8 mouse cellular contexts compared by ENCODE assay signal in the genomic region with DNA sequence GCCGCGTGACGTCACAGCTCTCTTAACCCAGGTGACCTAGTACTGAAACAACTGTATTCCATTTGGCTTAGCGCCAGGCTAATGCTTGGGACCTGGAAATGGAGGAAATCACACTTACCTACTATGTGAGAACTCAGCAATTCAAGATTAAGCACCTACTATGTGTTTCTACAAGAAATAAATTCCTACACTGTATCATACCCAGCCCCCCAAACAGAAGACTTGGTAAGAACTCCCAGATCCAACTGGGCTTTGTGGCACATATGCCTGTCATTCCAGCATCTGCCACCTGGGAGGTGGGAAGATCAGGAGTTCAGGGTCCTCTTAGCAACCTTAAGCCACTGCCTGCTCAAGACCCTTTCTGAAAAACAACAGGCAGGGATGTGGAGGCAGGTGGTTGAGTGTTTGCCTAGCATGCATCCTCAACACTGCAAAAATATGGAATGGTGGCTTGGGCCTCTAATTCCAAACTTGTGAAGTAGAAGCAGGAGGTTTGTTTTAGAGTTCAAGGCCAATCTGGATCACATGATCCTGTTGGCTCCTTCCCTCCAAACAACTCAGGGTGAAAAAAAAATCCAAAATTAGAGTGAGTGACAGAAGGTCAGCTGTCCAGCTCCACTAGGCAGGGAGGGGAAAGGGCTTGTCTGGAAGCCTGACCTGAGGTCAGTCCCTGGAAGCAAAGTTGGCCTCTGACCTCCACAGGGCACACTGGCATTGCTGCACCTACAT. TPM values are rescaled to one million over a fixed set of nuclear protein-coding genes. Genes with fewer than 3 reads are reported as not detected.
DNase-seq lines count a peak whose midpoint lies in the region; ATAC-seq lines count a peak whose summit lies in the region.

No protein-coding gene starts in this region.

- H3K27ac ChIP-seq in lung, embryonic 16.5 days (ENCODE audit: low read length), result peak overlapping the region; percentile 99
- peak overlapping the region; percentile 89 for H3K27ac ChIP-seq in forebrain, embryonic 10.5 days
- H3K27ac ChIP-seq in liver, embryonic 12.5 days, result peak overlapping the region; percentile 80; the same call in 1 of the 2 replicates
- H3K27ac ChIP-seq in stomach, embryonic 15.5 days, result peak overlapping the region; percentile 95

- WGBS in lung, embryonic 16.5 days, result 0% methylated on average over 4 of the region's 4 CpGs
- 2% methylated on average over 4 of the region's 4 CpGs for WGBS in forebrain, embryonic 10.5 days
- WGBS in liver, embryonic 12.5 days (ENCODE audit: insufficient replicate concordance), result 8% methylated on average over 4 of the region's 4 CpGs
- under 1% methylated on average over 4 of the region's 4 CpGs for WGBS in stomach, embryonic 15.5 days

- no peak for DNase-seq in lung, postnatal 14 days
- DNase-seq in forebrain, embryonic 10.5 days (ENCODE audit: extremely low spot score, low spot score), result no peak
- no peak for DNase-seq in gastrocnemius, postnatal 36 days
- DNase-seq in ovary, postnatal 10 days (ENCODE audit: low spot score), result no peak
- DNase-seq in urinary bladder, postnatal 25 days (ENCODE audit: low spot score), result no peak

- intact Hi-C loops in gastrocnemius, postnatal 36 days (cut with DNase I), result no loop called here

- peak overlapping the region; percentile 99 for H3K9ac ChIP-seq in lung, embryonic 16.5 days (ENCODE audit: low read length)
- H3K9ac ChIP-seq in liver, embryonic 12.5 days, result peak overlapping the region; percentile 70; the same call in 1 of the 2 replicates
- no peak overlapping the region for H3K9ac ChIP-seq in stomach, embryonic 15.5 days

- peaks cover 46% of the 10 kb centered on the region for H3K4me1 ChIP-seq in lung, embryonic 16.5 days (replicated peaks; ENCODE audit: control insufficient read depth, insufficient read depth, low read length)
- peaks cover 56% of the 10 kb centered on the region for H3K4me1 ChIP-seq in forebrain, embryonic 10.5 days
- H3K4me1 ChIP-seq in liver, embryonic 12.5 days, result peaks cover 66% of the 10 kb centered on the region
- peaks cover 42% of the 10 kb centered on the region for H3K4me1 ChIP-seq in stomach, embryonic 15.5 days

- no peaks in the 10 kb centered on the region for H3K9me3 ChIP-seq in lung, embryonic 16.5 days (ENCODE audit: control insufficient read depth, low read length)
- no peaks in the 10 kb centered on the region for H3K9me3 ChIP-seq in forebrain, embryonic 10.5 days
- no peaks in the 10 kb centered on the region for H3K9me3 ChIP-seq in liver, embryonic 12.5 days (replicated peaks)
- no peaks in the 10 kb centered on the region for H3K9me3 ChIP-seq in stomach, embryonic 15.5 days

- ATAC-seq in lung, embryonic 16.5 days (ENCODE audit: low read depth), result no peak
- ATAC-seq in liver, embryonic 12.5 days, result no peak
- ATAC-seq in stomach, embryonic 15.5 days (ENCODE audit: insufficient read depth, low FRiP score, low read depth), result no peak

- no peaks in the 10 kb centered on the region for H3K27me3 ChIP-seq in lung, embryonic 16.5 days (ENCODE audit: control insufficient read depth, insufficient read depth, low read depth, low read length)
- peaks cover 10% of the 10 kb centered on the region for H3K27me3 ChIP-seq in forebrain, embryonic 10.5 days (ENCODE audit: poor library complexity, severe bottlenecking)
- 0 out of 2 replicates have a peak, but pooled peaks cover 7% of the 10 kb centered on the region for H3K27me3 ChIP-seq in liver, embryonic 12.5 days (replicated peaks)
- H3K27me3 ChIP-seq in stomach, embryonic 15.5 days (replicated peaks), result no peaks in the 10 kb centered on the region

- peak overlapping the region; percentile 92 for H3K4me3 ChIP-seq in lung, embryonic 16.5 days (ENCODE audit: low read length)
- peak overlapping the region; percentile 85 for H3K4me3 ChIP-seq in forebrain, embryonic 10.5 days
- H3K4me3 ChIP-seq in liver, embryonic 12.5 days, result peak overlapping the region; percentile 72
- H3K4me3 ChIP-seq in stomach, embryonic 15.5 days (replicated peaks), result peak overlapping the region; percentile 91

- H3K4me2 ChIP-seq in lung, embryonic 16.5 days (ENCODE audit: low read depth, low read length), result peak overlapping the region; percentile 83
- peak overlapping the region; percentile 98 for H3K4me2 ChIP-seq in liver, embryonic 12.5 days
- H3K4me2 ChIP-seq in stomach, embryonic 15.5 days, result peak overlapping the region; percentile 76

- H3K36me3 ChIP-seq in lung, embryonic 16.5 days (ENCODE audit: control insufficient read depth, insufficient read depth, low read length), result no peaks in the 10 kb centered on the region
- H3K36me3 ChIP-seq in forebrain, embryonic 10.5 days (replicated peaks), result no peaks in the 10 kb centered on the region
- no peaks in the 10 kb centered on the region for H3K36me3 ChIP-seq in liver, embryonic 12.5 days
- no peaks in the 10 kb centered on the region for H3K36me3 ChIP-seq in stomach, embryonic 15.5 days

RNA-seq across cellular contexts. Expression of a gene that starts 0.5 kb away (rescaled TPM):
- polyA plus RNA-seq in lung, embryonic 16.5 days (2015; fragmentation: Nextera tagmentation; extraction: Ambion mirVana), result 63.5 and 67.2 TPM in 2 replicates
- 24.4 and 26.4 TPM in 2 replicates for polyA plus RNA-seq in forebrain, embryonic 10.5 days (2016; fragmentation: Nextera tagmentation; extraction: Ambion mirVana)
- 6.6 and 6.7 TPM in 2 replicates for polyA plus RNA-seq in liver, embryonic 12.5 days (2016; fragmentation: Nextera tagmentation; extraction: Ambion mirVana)
- polyA plus RNA-seq in stomach, embryonic 15.5 days (2015; fragmentation: Nextera tagmentation; extraction: Ambion mirVana), result 39.4 and 40.1 TPM in 2 replicates
- total RNA-seq in gastrocnemius, postnatal 36 days (2021), result 1 to 10 TPM; 1.5 to 1.6 TPM

RNA-seq across cellular contexts. Expression of a gene that starts 17.4 kb away (rescaled TPM):
- 92.5 and 97.1 TPM in 2 replicates for polyA plus RNA-seq in lung, embryonic 16.5 days (2015; fragmentation: Nextera tagmentation; extraction: Ambion mirVana)
- 171 and 174 TPM in 2 replicates for polyA plus RNA-seq in forebrain, embryonic 10.5 days (2016; fragmentation: Nextera tagmentation; extraction: Ambion mirVana)
- 97.3 and 101 TPM in 2 replicates for polyA plus RNA-seq in liver, embryonic 12.5 days (2016; fragmentation: Nextera tagmentation; extraction: Ambion mirVana)
- 74.7 and 76.0 TPM in 2 replicates for polyA plus RNA-seq in stomach, embryonic 15.5 days (2015; fragmentation: Nextera tagmentation; extraction: Ambion mirVana)
- total RNA-seq in gastrocnemius, postnatal 36 days (2021), result 1 to 10 TPM; 6.0 to 7.7 TPM

RNA-seq across cellular contexts. Expression of a gene that starts 25.4 kb away (rescaled TPM):
- 156 TPM in 2 replicates for polyA plus RNA-seq in lung, embryonic 16.5 days (2015; fragmentation: Nextera tagmentation; extraction: Ambion mirVana)
- polyA plus RNA-seq in forebrain, embryonic 10.5 days (2016; fragmentation: Nextera tagmentation; extraction: Ambion mirVana), result 152 and 154 TPM in 2 replicates
- 89.3 and 91.4 TPM in 2 replicates for polyA plus RNA-seq in liver, embryonic 12.5 days (2016; fragmentation: Nextera tagmentation; extraction: Ambion mirVana)
- polyA plus RNA-seq in stomach, embryonic 15.5 days (2015; fragmentation: Nextera tagmentation; extraction: Ambion mirVana), result 129 and 133 TPM in 2 replicates
- total RNA-seq in gastrocnemius, postnatal 36 days (2021), result 10 to 100 TPM; 58.5 to 58.7 TPM

RNA-seq across cellular contexts. Expression of a gene that starts 38.7 kb away (rescaled TPM):
- 76.2 and 93.0 TPM in 2 replicates for polyA plus RNA-seq in lung, embryonic 16.5 days (2015; fragmentation: Nextera tagmentation; extraction: Ambion mirVana)
- polyA plus RNA-seq in forebrain, embryonic 10.5 days (2016; fragmentation: Nextera tagmentation; extraction: Ambion mirVana), result 4.1 and 5.8 TPM in 2 replicates
- 9.9 TPM in 2 replicates for polyA plus RNA-seq in liver, embryonic 12.5 days (2016; fragmentation: Nextera tagmentation; extraction: Ambion mirVana)
- polyA plus RNA-seq in stomach, embryonic 15.5 days (2015; fragmentation: Nextera tagmentation; extraction: Ambion mirVana), result 10.9 and 11.3 TPM in 2 replicates
- total RNA-seq in gastrocnemius, postnatal 36 days (2021), result 1 to 10 TPM; 1.9 to 2.1 TPM

RNA-seq across cellular contexts. Expression of a gene that starts 52.0 kb away (rescaled TPM):
- 2.2 and 4.2 TPM in 2 replicates for polyA plus RNA-seq in lung, embryonic 16.5 days (2015; fragmentation: Nextera tagmentation; extraction: Ambion mirVana)
- 4.8 and 7.9 TPM in 2 replicates for polyA plus RNA-seq in forebrain, embryonic 10.5 days (2016; fragmentation: Nextera tagmentation; extraction: Ambion mirVana)
- 231 and 238 TPM in 2 replicates for polyA plus RNA-seq in liver, embryonic 12.5 days (2016; fragmentation: Nextera tagmentation; extraction: Ambion mirVana)
- 6.6 and 16.2 TPM in 2 replicates for polyA plus RNA-seq in stomach, embryonic 15.5 days (2015; fragmentation: Nextera tagmentation; extraction: Ambion mirVana)
- 1 to 10 TPM; 1.2 to 1.7 TPM for total RNA-seq in gastrocnemius, postnatal 36 days (2021)
